Mouse (Mus musculus) kidney, adult 11 months (tissue): ENCODE measurements around the gene Iffo1.
"Not testable (repeated sequence)": the region's sequence is repeated elsewhere in the genome, so short reads cannot be mapped to it uniquely, and the experiment has no call there.

Experiments used
- DNase-seq: peaks from one replicate; pipeline ENCODE4 v3.0.0; 2022

Iffo1 gene

GRCm38 (mm10) chr6:125162615-125163305 is 17.7 kb downstream of the Iffo1 start:
- DNase-seq = not testable (repeated sequence)

GRCm38 (mm10) chr6:125163801-125164657 is 19.0 kb downstream of the Iffo1 start:
- peak; percentile 92 for DNase-seq

GRCm38 (mm10) chr6:125164672-125165327 is 19.8 kb downstream of the Iffo1 start:
- peak; percentile 71 for DNase-seq

- DNase-seq = peak; percentile 98
Observed at GRCm38 (mm10) chr6:125165328-125165891, 20.4 kb downstream of the Iffo1 start.

- DNase-seq = peak; percentile 90
Observed at GRCm38 (mm10) chr6:125166051-125166751, 21.2 kb downstream of the Iffo1 start, which contains the start of gene Gapdh. Gene Gapdh, minus strand, starts transcription at chr6:125166467.

GRCm38 (mm10) chr6:125166861-125167650 is 22.0 kb downstream of the Iffo1 start:
- DNase-seq = peak; percentile 48

- DNase-seq = no peak
Observed at GRCm38 (mm10) chr6:125168086-125168485, 23.0 kb downstream of the Iffo1 start.

GRCm38 (mm10) chr6:125170194-125170593 is 25.2 kb downstream of the Iffo1 start:
- DNase-seq = no peak

- no peak for DNase-seq
Observed at GRCm38 (mm10) chr6:125172474-125172873, 27.4 kb downstream of the Iffo1 start.

GRCm38 (mm10) chr6:125173256-125173655 is 28.2 kb downstream of the Iffo1 start:
- no peak for DNase-seq

GRCm38 (mm10) chr6:125175469-125175868 is 30.4 kb downstream of the Iffo1 start:
- DNase-seq = no peak

- DNase-seq = no peak
Observed at GRCm38 (mm10) chr6:125179601-125180000, 34.6 kb downstream of the Iffo1 start.

- DNase-seq = no peak
Observed at GRCm38 (mm10) chr6:125182133-125182532, 37.1 kb downstream of the Iffo1 start.

- DNase-seq = no peak
Observed at GRCm38 (mm10) chr6:125186203-125186602, 41.2 kb downstream of the Iffo1 start.

GRCm38 (mm10) chr6:125190816-125191215 is 45.8 kb downstream of the Iffo1 start:
- DNase-seq = no peak

GRCm38 (mm10) chr6:125191332-125192015 is 46.4 kb downstream of the Iffo1 start, which contains the start of the genes Ncapd2 and Mrpl51:
Gene Ncapd2, minus strand, starts transcription at chr6:125191701.
Gene Mrpl51, plus strand, starts transcription at chr6:125191801.
- DNase-seq = peak; percentile 96

- DNase-seq = peak; percentile 93
Observed at GRCm38 (mm10) chr6:125192016-125192714, 47.1 kb downstream of the Iffo1 start.

- no peak for DNase-seq
Observed at GRCm38 (mm10) chr6:125192841-125193240, 47.8 kb downstream of the Iffo1 start.

GRCm38 (mm10) chr6:125193390-125193789 is 48.3 kb downstream of the Iffo1 start:
- DNase-seq = no peak

- DNase-seq = no peak
Observed at GRCm38 (mm10) chr6:125195541-125196075, 50.6 kb downstream of the Iffo1 start.
